Mouse (Mus musculus) spleen, adult 12 weeks (tissue): ENCODE measurements around the gene Aldh3a1.

ENCODE experiments used
- DNase-seq: peaks from one replicate; pipeline ENCODE4 v3.0.0; 2022; ENCODE audit warnings: low spot score

Gene Aldh3a1

DNA sequence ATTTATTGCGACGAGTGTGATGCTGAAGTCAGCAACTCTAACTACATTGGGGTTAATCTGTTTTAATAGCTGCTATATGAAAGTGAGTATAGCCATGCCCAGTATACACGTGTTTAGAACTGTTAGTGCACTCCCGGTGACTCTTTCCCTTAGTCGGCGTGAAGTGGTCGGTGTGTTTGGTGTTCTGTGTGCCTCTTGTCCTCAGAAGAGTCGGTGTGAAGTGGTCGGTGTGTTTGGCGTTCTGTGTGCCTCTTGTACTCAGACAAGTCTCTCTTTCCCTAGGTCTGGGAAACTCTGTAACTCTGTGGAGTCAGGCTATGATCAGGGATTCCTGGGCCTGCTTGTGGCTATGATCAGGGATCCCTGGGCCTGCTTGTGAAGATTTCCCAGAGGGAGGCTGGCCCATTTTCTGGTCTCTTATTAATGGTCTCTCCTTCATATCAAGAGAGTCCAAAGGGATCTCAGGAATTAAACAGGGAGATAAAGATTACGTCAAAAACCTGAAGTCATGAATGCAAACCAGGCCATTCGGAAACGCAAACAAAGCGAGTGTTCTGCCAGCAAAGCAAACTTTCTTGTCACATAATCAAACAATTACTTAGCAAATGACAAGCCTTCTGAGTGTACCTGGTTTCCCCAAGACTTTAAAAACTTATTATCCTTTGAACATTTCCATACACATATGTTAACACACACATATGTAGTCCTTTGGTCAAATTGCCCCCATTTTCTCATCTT, 10.6 kb upstream of the Aldh3a1 start:
- no peak for DNase-seq

DNA sequence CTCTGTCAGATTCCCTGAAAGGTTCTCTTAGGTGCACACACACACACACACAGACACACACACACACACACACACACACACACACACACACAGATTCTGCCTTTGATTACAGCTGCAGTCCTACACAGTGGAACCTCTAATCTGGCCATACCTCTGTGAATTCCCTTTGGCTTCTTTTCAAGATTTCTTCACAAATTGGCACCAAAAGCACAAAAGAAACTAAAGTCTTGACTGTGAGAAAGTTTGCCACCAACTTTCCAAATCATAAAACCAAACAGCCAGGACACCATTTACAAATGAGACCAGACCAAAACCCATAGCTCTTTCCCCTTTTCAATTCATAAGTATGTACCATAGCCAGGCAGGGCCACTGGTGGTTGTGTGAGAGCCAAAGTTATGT, 9.4 kb upstream of the Aldh3a1 start:
- no peak for DNase-seq

GRCm38 (mm10) chr11:61199620-61200362, 7.5 kb upstream of the Aldh3a1 start:
- no peak for DNase-seq

DNA sequence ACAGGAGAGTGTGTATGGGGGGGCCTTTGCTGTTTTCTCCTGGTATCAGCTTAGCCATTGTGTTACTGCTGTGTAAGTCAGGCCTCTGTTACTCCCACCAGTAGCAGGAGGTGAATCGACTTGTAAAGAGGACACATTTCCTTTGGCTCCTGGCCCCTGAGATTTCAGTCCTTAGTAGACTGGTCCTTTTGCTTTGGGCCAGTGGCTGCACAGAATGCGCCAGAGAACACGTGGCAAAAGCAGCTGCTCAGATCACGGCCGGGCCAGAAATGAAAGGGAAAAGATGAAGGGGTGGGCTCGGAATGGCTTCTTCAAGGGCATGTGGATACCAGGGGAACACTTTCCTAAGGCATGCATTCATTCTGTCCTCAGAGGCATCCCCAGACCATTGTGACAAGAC, 5.2 kb upstream of the Aldh3a1 start:
- no peak for DNase-seq

GRCm38 (mm10) chr11:61202810-61203209, 4.5 kb upstream of the Aldh3a1 start:
- no peak for DNase-seq

GRCm38 (mm10) chr11:61205167-61205950, 2.0 kb upstream of the Aldh3a1 start:
- DNase-seq: no peak

DNA sequence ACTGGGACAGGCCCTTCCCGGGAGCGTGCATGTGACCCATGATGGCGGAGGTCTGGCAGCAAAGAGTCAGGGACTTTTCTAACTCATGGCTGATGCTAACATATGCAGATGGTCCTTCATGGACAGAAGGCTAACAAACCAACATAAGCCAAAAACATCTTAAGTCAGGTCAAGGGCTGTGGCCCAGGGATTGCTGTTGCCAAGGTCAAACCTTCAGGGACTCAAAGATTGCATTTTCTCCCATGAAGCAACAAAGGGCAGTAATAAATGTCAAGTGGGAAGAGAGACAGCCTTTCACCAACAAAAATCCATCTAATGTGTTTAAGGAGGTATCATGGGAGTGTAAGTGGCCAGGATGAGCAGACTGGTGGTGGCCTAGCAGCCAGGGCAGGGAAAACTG, 1.2 kb upstream of the Aldh3a1 start:
- DNase-seq: no peak

GRCm38 (mm10) chr11:61208316-61208715, 979 bp downstream of the Aldh3a1 start:
- no peak for DNase-seq

- no peak for DNase-seq
Observed at GRCm38 (mm10) chr11:61212102-61212501, 4.8 kb downstream of the Aldh3a1 start.

DNA sequence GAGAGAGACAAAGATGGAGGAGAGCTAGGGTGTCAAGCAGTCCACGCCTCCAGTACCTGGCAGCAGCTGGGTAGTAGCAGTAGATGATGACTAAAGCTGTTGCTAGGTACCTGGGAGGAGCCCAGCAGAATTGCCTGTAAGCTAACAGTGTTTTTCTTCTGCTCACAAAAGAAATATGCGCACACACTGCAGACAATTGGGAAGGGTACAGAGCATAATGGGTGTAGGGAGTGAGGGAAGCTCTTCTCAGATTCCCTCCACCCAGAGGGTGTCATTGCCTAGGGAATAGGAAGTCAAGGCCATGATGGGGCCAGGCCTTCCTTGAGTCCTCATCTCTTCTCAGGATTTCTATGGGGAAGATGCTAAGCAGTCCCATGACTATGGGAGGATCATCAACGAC, 8.6 kb downstream of the Aldh3a1 start:
- no peak for DNase-seq

DNA sequence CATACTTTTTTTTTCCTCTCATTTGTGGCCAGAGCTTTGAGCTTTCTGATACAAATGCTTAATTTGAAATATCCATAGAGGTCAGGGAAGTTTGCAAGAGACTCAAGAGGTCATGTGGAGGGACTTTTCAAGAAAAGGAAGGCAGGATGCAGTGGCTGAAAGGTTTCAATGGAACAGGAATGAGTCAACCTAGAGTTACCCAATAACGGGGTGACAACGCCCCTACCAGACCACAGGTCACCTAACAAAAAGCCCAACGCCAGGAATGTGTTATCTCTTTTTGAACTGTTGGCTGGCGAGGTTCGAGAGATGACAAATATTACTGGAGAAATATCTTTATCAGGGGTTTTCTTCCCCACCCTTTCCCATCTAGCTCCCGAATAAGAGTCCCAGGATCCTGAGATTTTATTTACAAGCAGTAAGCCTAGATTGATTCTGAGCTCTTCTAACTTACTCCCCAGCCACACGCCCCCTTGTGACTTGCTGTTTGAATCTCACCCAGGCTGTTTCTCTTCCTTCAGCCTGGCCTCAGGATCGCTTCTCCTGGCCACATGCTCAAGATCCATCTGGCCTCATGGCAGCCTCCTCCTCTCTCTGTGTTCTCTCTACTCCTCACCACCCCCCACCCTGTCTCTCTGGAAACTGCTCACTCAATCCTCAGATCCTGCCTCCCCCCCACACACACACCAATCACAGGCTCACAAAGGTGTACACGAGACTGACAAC, 13.0 kb downstream of the Aldh3a1 start:
- no peak for DNase-seq

DNA sequence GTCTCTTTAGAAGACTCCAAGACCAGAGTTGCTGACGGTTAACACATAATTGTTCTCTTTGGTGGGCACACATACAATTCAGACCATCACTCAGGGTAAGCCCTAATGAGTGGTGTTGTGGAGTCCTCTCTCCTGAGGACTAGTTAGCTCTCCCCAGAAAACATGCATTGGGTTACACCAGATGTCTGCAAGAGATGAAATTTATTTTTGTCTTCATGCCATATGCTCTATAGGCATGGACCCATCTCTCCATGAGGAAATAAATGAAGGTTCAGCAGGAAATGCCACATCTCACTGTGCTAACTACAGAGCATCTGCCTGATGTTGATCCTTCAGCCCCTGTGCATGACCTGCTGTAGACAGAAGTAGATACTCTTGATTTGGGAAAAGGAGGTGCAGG, 14.7 kb downstream of the Aldh3a1 start:
- no peak for DNase-seq

- DNase-seq: no peak
Observed at GRCm38 (mm10) chr11:61222971-61223745, 15.8 kb downstream of the Aldh3a1 start.

DNA sequence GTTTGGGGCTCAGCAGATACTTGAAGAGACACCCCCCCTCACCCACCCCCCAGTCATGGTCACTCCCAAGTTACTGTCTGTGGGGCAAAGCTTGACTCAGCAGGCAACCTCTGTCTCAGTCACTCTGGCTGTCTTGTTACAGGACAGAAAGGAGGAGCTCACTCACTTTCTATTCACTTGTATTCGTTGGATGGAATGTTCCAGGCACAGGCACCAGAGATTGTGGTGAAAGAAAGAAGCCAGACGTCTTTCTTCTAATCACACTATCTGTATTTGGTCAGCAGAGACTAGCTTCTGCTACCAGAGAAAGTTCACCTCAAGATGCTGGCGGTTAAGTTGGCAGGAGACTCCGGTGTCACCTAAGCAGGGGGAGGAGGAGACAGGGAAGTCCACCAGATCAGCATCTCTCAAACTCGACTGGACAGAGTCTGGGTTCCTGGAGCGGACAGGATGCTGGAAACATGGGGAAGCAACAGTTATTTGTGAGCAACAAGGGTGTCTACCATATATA, 17.0 kb downstream of the Aldh3a1 start:
- DNase-seq: no peak

- DNase-seq: no peak
Observed at GRCm38 (mm10) chr11:61224907-61225306, 17.6 kb downstream of the Aldh3a1 start.

DNA sequence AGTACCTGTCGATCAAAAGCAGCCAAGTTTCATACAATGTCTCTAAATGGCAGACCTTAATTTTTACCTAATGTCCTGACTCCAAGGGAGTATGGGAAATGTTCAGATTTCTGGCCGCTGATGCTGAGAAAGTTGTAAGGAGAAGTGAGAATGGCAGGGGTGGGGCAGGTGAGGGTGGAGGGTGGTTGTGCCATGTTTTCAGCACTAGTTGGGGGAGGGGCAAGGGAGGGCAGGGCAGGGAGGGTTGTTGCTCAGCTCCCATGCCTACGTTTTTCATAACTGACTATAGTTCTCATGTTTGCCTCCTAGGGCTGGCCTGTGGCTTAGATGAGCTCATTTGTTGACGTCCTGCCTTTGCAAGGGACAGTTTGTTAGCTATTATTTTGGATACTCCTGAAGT, 18.2 kb downstream of the Aldh3a1 start:
- DNase-seq: no peak

DNA sequence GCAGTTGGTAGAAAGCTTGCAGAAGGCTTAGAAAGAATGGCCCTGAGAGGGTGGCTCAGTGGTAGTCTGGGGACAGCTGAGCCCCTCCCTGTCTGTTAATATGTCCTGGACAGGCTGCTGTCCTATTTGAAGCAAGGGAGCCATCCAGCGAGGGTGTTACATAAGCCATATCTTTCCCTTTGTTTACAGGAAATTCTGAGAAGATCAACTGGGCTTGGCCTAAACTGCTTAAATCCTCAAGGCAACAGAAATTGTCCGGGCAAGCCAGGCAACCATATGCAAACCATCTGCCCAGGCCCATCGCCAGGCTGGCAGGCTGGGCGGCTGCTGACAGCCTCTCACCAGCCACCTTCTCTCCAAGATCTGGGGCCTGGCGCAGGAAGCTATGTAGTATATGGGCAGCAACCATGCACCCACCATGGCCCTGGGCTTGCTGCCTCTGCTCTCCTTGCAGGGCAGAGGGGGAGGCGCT, 18.6 kb downstream of the Aldh3a1 start:
- DNase-seq: no peak

DNA sequence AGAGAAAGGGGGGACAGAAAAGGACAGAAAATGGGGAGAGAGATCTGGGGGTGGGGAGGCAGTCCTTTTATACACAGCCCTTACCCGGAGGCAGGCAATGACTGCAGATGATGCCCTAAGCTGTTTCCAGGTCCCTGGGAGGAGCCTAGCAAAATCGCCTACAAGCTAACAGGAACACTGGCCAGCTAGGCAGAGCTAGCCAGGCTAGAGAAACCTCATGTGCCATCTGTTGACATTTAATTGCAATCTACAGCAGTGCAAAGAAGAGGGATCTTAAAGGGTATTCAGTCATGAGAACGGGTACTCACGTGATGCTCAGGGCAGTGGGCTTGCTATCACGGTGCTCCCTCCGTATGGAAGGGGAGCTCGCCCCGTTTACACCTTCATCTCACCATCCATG, 20.5 kb downstream of the Aldh3a1 start:
- no peak for DNase-seq

DNA sequence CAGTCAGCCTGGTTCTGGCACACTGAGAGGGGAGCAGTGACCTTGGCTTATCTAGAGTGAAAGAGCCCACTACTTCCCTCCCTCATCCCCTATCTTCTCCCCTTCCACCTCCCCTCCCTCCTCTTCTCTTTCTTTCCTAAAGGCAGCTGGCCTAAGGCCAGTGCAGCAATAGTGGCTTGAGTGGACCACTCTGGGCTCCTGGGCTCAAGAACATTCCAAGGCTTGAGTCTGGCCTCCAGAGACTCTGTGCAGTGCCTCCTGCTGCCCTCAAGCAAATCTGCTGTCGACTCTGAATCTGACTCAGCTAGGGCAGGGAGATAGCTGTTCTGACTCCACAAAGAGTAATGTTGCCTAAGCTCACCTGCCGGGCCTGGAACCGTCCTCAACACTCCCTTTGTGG, 21.1 kb downstream of the Aldh3a1 start:
- DNase-seq: no peak

GRCm38 (mm10) chr11:61231329-61231728, 24.0 kb downstream of the Aldh3a1 start:
- no peak for DNase-seq

DNA sequence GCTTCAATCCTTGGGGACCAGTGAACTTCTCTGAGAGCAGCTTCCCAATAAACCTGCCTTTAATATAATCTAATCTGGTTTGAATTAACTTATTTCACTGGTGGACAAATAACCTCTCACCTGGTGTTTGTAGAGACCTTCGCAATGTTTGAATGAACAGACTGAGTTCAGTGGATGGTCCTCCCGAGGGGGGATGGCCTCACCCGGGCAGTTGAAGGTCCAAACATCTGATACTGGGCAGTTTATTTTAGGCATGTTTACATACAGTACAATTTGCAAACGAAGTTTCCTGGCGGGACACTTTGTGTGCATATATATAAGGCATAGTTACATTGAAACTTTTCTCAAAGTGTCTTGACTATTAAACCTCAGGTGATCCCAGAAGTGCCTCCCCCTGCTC, 26.8 kb downstream of the Aldh3a1 start:
- no peak for DNase-seq
